Mouse (Mus musculus) limb, embryonic 14.5 days (tissue): ENCODE results near the gene Fam104a. TPM values are rescaled to one million over a fixed set of nuclear protein-coding genes. Genes with fewer than 3 reads are reported as not detected.

Experiments used
- ATAC-seq: fragments of 200-750 bp; cut with Nextera tagmentation; 2 replicates; pipeline ENCODE4 v1.8.0; 2017; ENCODE audit warnings: low read depth, moderate number of reproducible peaks, moderate TSS enrichment; ENCODE audit not compliant: low FRiP score
- DNase-seq: peaks from one replicate; pipeline ENCODE4 v3.0.0-alpha.2; 2015; ENCODE audit warnings: low spot score
- H3K27ac ChIP-seq: fragments of 300-500 bp; sonication (generic); replicated peaks from 2 replicates; pipeline ENCODE4 v1.5.1; 2014; ENCODE audit warnings: low read depth, mild to moderate bottlenecking, low read length, moderate library complexity, mixed read lengths
- H3K27me3 ChIP-seq: fragments of 300-500 bp; sonication (generic); 2 replicates; pipeline ENCODE4 v1.6.1; 2014; ENCODE audit warnings: low read length, mixed read lengths; ENCODE audit not compliant: control insufficient read depth, insufficient read depth
- H3K36me3 ChIP-seq: fragments of 300-500 bp; sonication (generic); 2 replicates; pipeline ENCODE4 v1.6.1; 2014; ENCODE audit warnings: mild to moderate bottlenecking, low read length, moderate library complexity, mixed read lengths; ENCODE audit not compliant: control insufficient read depth, insufficient read depth
- H3K4me1 ChIP-seq: fragments of 300-500 bp; sonication (generic); 2 replicates; pipeline ENCODE4 v1.6.1; 2014; ENCODE audit warnings: antibody characterized with exemption, low read length, mixed read lengths; ENCODE audit not compliant: control insufficient read depth, insufficient read depth
- H3K4me2 ChIP-seq: fragments of 300-500 bp; sonication (generic); replicated peaks from 2 replicates; pipeline ENCODE4 v1.6.1; 2014; ENCODE audit warnings: low read depth, mild to moderate bottlenecking, low read length, moderate library complexity; ENCODE audit not compliant: severe bottlenecking
- H3K4me3 ChIP-seq: fragments of 300-500 bp; sonication (generic); replicated peaks from 2 replicates; pipeline ENCODE4 v1.5.1; 2014; ENCODE audit warnings: low read length
- H3K9ac ChIP-seq: fragments of 300-500 bp; sonication (generic); 2 replicates; pipeline ENCODE4 v1.6.1; 2014; ENCODE audit warnings: mild to moderate bottlenecking, low read depth, low read length, moderate library complexity; ENCODE audit not compliant: severe bottlenecking
- H3K9me3 ChIP-seq: fragments of 300-500 bp; sonication (generic); 2 replicates; pipeline ENCODE4 v1.6.1; 2016; ENCODE audit warnings: low read length; ENCODE audit not compliant: control insufficient read depth
- POLR2A ChIP-seq: fragments of 200-500 bp; IDR thresholded peaks from 2 replicates; pipeline ENCODE4 v1.8.0; 2012; ENCODE audit warnings: inconsistent platforms, mild to moderate bottlenecking, moderate library complexity, borderline replicate concordance; ENCODE audit not compliant: insufficient read depth, insufficient read length; ENCODE audit errors: extremely low read depth
- WGBS: fragments of 180-500 bp; shearing (Covaris S2); extraction: QIAGEN DNeasy Blood & Tissue Kit; methylation state at CpG from one replicate; pipeline ENCODE4 v1.1.7; 2014; 5-methylcytosine and 5-hydroxymethylcytosine counted together
- polyA plus RNA-seq, 2 experiments: library from polyadenylated mRNA; depleted of rRNA in 1 of 2; stranded (reverse) in 1 of 2; unstranded in 1 of 2; fragments of >200 nt; fragmentation: Nextera tagmentation in 1 of 2; extraction: Ambion mirVana in 1 of 2; gene quantifications; 2 replicates each; pipeline versions ENCODE4 v1.2.1 to v1.2.3; 2012 to 2014

Gene Fam104a
- polyA plus RNA-seq, 2 experiments = 30.3 to 50.2 TPM

DNA sequence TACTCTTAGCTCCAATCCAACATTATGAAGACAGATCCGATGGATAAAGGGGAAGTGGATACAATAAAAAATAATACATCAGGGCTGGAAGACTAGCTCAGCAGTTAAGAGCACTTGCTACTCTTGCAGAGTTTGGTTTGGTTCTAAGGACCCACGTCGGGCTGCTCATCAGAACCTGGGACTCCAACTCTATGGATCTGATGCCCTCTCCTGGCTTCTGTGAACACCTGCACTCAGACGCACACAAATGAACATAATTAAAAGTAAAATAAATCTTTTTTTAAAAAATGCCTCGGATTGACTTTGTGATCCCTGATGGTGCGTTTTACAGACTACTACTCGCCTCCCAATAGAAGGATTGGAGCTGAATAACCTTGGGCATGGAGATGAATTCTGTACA is 53.3 kb downstream of the Fam104a start:
- H3K4me1 ChIP-seq = no peaks in the 10 kb centered on the region
- H3K4me2 ChIP-seq = no peak overlapping the region
- no peaks in the 10 kb centered on the region for H3K9me3 ChIP-seq
- H3K4me3 ChIP-seq = no peak overlapping the region
- no peak for TF ChIP-seq POLR2A
- no peak overlapping the region for H3K9ac ChIP-seq
- DNase-seq (no peak), ATAC-seq (no peak)
- no peak overlapping the region for H3K27ac ChIP-seq
- no peaks in the 10 kb centered on the region for H3K36me3 ChIP-seq
- 59% methylated on average over 7 of the region's 7 CpGs for whole genome bisulfite sequencing
- H3K27me3 ChIP-seq = no peaks in the 10 kb centered on the region

DNA sequence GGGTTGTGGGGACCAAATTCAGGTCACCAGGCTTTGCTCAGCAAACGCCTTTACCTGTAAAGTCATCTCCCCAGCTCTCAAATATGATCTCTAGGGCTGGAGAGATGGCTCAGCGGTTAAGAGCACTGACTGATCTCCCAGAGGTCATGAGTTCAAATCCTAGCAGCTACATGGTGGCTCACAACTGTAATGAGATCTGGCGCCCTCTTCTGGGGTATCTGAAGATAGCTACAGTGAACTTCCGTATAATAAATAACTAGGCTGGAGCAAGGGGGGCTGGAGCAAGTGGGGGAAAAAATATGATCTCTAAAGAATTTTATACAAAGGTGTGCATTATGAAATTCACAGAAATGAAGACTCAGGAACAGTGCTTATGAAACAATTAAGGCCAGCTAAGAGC is 56.2 kb downstream of the Fam104a start:
- DNase-seq (no peak), ATAC-seq (no peak)
- H3K27ac ChIP-seq = no peak overlapping the region
- no peak overlapping the region for H3K9ac ChIP-seq
- H3K9me3 ChIP-seq = no peaks in the 10 kb centered on the region
- no peak overlapping the region for H3K4me3 ChIP-seq
- no peak overlapping the region for H3K4me2 ChIP-seq
- H3K36me3 ChIP-seq = no peaks in the 10 kb centered on the region
- TF ChIP-seq POLR2A = no peak
- no peaks in the 10 kb centered on the region for H3K27me3 ChIP-seq
- WGBS = 53% methylated on average over 4 of the region's 4 CpGs
- no peaks in the 10 kb centered on the region for H3K4me1 ChIP-seq

DNA sequence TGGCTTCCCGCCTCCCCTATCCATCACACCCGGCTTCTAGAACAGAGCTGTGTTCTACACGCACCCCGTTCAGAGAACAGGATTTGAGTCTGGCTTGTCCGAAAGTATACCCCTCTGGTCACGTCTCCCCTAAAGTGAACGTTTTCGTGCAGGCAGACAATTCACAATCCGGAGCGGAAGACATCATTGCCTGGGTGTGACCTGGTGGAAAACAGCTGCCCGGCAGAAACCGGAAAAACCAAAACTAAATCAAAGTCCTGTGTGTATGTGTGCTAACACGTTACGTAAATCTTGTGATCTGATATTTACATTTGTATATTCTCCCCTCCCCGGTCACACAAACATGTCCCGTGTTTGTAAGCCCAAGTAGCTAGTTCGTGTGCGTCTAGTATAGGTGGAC is 58.5 kb downstream of the Fam104a start:
- TF ChIP-seq POLR2A = no peak
- H3K4me1 ChIP-seq = no peaks in the 10 kb centered on the region
- H3K27ac ChIP-seq = no peak overlapping the region
- ATAC-seq (no peak), DNase-seq (no peak)
- WGBS = 91% methylated on average over 18 of the region's 18 CpGs
- no peaks in the 10 kb centered on the region for H3K9me3 ChIP-seq
- peaks cover 7% of the 10 kb centered on the region; the same call in 1 of the 2 replicates for H3K27me3 ChIP-seq
- no peak overlapping the region for H3K4me3 ChIP-seq
- H3K36me3 ChIP-seq = no peaks in the 10 kb centered on the region
- H3K9ac ChIP-seq = no peak overlapping the region
- H3K4me2 ChIP-seq = no peak overlapping the region

DNA sequence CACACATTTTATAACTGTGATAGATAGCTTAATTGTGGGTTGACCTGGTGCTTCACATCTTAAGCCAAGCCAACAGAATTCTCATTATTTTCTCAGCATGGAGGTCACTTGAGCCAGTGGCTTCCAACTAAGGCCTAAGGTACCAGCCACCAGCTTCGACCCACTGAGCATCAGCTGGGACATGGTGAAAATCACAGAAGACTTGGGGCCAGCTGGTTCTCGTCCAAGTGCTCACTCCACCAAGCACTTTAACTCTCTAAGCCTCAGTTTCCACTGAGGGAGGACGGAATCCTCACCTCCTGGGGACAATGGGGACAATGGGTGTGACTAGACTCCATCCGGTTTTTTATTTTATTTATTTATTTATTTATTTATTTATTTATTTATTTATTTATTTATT is 61.9 kb downstream of the Fam104a start:
- Histone ChIP-seq H3K4me3 (no peak overlapping the region), H3K4me1 (peaks cover 15% of the 10 kb centered on the region), H3K27me3 (peaks cover 33% of the 10 kb centered on the region), H3K36me3 (no peaks in the 10 kb centered on the region), H3K27ac (no peak overlapping the region), H3K4me2 (no peak overlapping the region), H3K9me3 (no peaks in the 10 kb centered on the region), H3K9ac (no peak overlapping the region)
- TF ChIP-seq POLR2A = no peak
- 91% methylated on average over 4 of the region's 4 CpGs for WGBS
- ATAC-seq (no peak), DNase-seq (no peak)

DNA sequence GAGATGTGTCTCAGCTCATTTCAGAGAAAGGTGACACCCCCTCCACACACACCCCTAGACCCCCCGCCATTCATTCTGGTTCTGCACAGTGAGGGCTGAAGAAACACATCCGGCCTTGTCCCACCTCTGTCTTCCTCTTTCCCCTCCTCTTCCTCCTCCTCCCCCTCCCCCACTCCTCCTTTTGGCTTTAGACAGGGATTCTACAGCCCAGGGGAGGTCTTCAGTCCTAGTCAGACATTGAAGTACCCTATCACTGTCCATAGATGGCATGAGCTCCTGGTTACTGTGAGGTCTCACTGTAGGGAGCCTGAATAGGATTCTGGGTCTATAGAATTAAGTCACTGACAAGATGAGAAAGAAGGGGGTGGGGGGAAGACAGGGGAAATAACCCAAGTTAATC is 63.0 kb downstream of the Fam104a start:
- ATAC-seq (no peak), DNase-seq (no peak)
- Histone ChIP-seq H3K36me3 (no peaks in the 10 kb centered on the region), H3K4me3 (no peak overlapping the region), H3K27me3 (peaks cover 33% of the 10 kb centered on the region), H3K9ac (no peak overlapping the region), H3K27ac (no peak overlapping the region), H3K9me3 (no peaks in the 10 kb centered on the region), H3K4me1 (peaks cover 15% of the 10 kb centered on the region), H3K4me2 (no peak overlapping the region)
- WGBS = 76% methylated on average over 2 of the region's 2 CpGs
- TF ChIP-seq POLR2A = no peak
